Mouse (Mus musculus) left cerebral cortex, postnatal 36 days (tissue): Measurements from ENCODE around the gene Magi1. TPM values are rescaled to one million over a fixed set of nuclear protein-coding genes. Genes with fewer than 3 reads are reported as not detected.

ENCODE experiments used
- DNase-seq, 2 experiments: peaks; one replicate each; pipeline ENCODE4 v3.0.0; 2021 to 2022; ENCODE audit warnings: low spot score in 2 of 2, mixed read lengths in 1 of 2
- intact Hi-C: fragments of 180-260 bp; cut with DNase I; formaldehyde crosslinking; loops from one replicate; pipeline ENCODE4 v1.15.1; 2025
- total RNA-seq, 2 experiments: library from RNA; stranded (reverse); gene quantifications; 2 replicates each; pipeline ENCODE4 v1.2.3; 2021

Gene Magi1
- total RNA-seq, 2 experiments from 2014 or later = 81.0 to 87.5 TPM

GRCm38 (mm10) chr6:94169581-94170194 lies 114.0 kb downstream of the Magi1 start:
- intact Hi-C loops = loop anchor here (5.0 kb wide), 1 partner anchor 113 kb away; the partner anchor contains the start of gene Magi1
- no peak for DNase-seq

- intact Hi-C loops = loop anchor here (5.0 kb wide), 1 partner anchor 116 kb away; the partner anchor contains the start of gene Magi1
- DNase-seq = no peak
These were observed 117.8 kb downstream of the Magi1 start for GRCm38 (mm10) chr6:94165951-94166350.

GRCm38 (mm10) chr6:94164753-94165536 lies 118.8 kb downstream of the Magi1 start:
- DNase-seq = no peak
- intact Hi-C loops = loop anchor here (5.0 kb wide), 1 partner anchor 117 kb away; the partner anchor contains the start of gene Magi1

- no peak for DNase-seq
- intact Hi-C loops = no loop called here
These were observed 120.3 kb downstream of the Magi1 start for GRCm38 (mm10) chr6:94163325-94163995.

- DNase-seq = no peak
- intact Hi-C loops = no loop called here
These were observed 120.8 kb downstream of the Magi1 start for GRCm38 (mm10) chr6:94162918-94163317.

GRCm38 (mm10) chr6:94159256-94159655 lies 124.5 kb downstream of the Magi1 start:
- intact Hi-C loops = no loop called here
- DNase-seq = no peak

- no peak for DNase-seq
- intact Hi-C loops = no loop called here
These were observed 125.4 kb downstream of the Magi1 start for GRCm38 (mm10) chr6:94158119-94158848.

GRCm38 (mm10) chr6:94155996-94156395 lies 127.7 kb downstream of the Magi1 start:
- intact Hi-C loops = no loop called here
- DNase-seq = no peak

GRCm38 (mm10) chr6:94154854-94155601 lies 128.7 kb downstream of the Magi1 start:
- intact Hi-C loops = no loop called here
- DNase-seq = no peak

- intact Hi-C loops = no loop called here
- DNase-seq = no peak
These were observed 130.8 kb downstream of the Magi1 start for GRCm38 (mm10) chr6:94152881-94153280.

GRCm38 (mm10) chr6:94150876-94151275 lies 132.8 kb downstream of the Magi1 start:
- no peak for DNase-seq
- intact Hi-C loops = no loop called here

GRCm38 (mm10) chr6:94149800-94150199 lies 133.9 kb downstream of the Magi1 start:
- intact Hi-C loops = no loop called here

GRCm38 (mm10) chr6:94146206-94146493 lies 137.6 kb downstream of the Magi1 start:
- intact Hi-C loops = no loop called here
- DNase-seq = no peak

More at GRCm38 (mm10) chr6:94149800-94150199, 133.9 kb downstream of the Magi1 start:
- DNase-seq = no peak

GRCm38 (mm10) chr6:94145430-94146205 lies 138.1 kb downstream of the Magi1 start:
- intact Hi-C loops = no loop called here
- DNase-seq = no peak

GRCm38 (mm10) chr6:94142493-94142892 lies 141.2 kb downstream of the Magi1 start:
- no peak for DNase-seq
- intact Hi-C loops = loop anchor here (5.0 kb wide), 1 partner anchor 60 kb away; no protein-coding TSS in a partner anchor

GRCm38 (mm10) chr6:94141496-94141895 lies 142.2 kb downstream of the Magi1 start:
- no peak for DNase-seq
- intact Hi-C loops = loop anchor here (5.0 kb wide), 1 partner anchor 59 kb away; no protein-coding TSS in a partner anchor

GRCm38 (mm10) chr6:94139952-94140414 lies 143.7 kb downstream of the Magi1 start:
- intact Hi-C loops = loop anchor here (5.0 kb wide), 1 partner anchor 58 kb away; no protein-coding TSS in a partner anchor
- DNase-seq = no peak

GRCm38 (mm10) chr6:94136693-94137092 lies 147.0 kb downstream of the Magi1 start:
- no peak for DNase-seq
- intact Hi-C loops = no loop called here
